In genomic region chr2:92253777-92254176, GRCm38 (mm10) we compare ENCODE assay signal across 21 mouse cellular contexts.
DNase-seq lines count a peak whose midpoint lies in the region; ATAC-seq lines count a peak whose summit lies in the region.
"Had no signal": no experiment of that assay in that cellular context is flagged by ENCODE, and none has a peak within 500 bp of the region (broad histone marks: within the 10 kb centered on the region; RNA-seq: fewer than 3 reads in every experiment).

No protein-coding gene starts in this region.

- peaks cover 1% of the 10 kb centered on the region; the same call in 1 of the 2 replicates for H3K36me3 ChIP-seq in splenic B cell, adult 2 months (ENCODE audit: control insufficient read depth, insufficient read depth, low read length, poor library complexity, severe bottlenecking)
- H3K36me3 ChIP-seq: hindbrain, embryonic 15.5 days; liver, embryonic 13.5 days had no signal

- peak; percentile 93 to 94 for ATAC-seq in hematopoietic stem cell, adult 5-6 weeks (replicated peaks in 1 of 2; ENCODE audit: insufficient read depth in 1 of 2, low FRiP score in 2 of 2, low TSS enrichment in 1 of 2, low read depth in 1 of 2, poor library complexity in 2 of 2, severe bottlenecking in 2 of 2)
- ATAC-seq: intestine, embryonic 16.5 days; midbrain, embryonic 13.5 days had no signal

- peak; percentile 10 for DNase-seq in thymus, postnatal 14 days
- no peak for DNase-seq in thymus, postnatal 36 days
- peak; percentile 89 for DNase-seq in MEL-GATA-1-ER (ENCODE audit: extremely low read depth, low read depth)
- DNase-seq in splenic B cell, adult 2 months (ENCODE audit: low read depth, low spot score) = peak; percentile 82
- DNase-seq in urinary bladder, postnatal 4 days (ENCODE audit: low spot score in 2 of 2) = no peak
- no peak for DNase-seq in embryo, embryonic 11 days
- DNase-seq: adrenal gland, postnatal 14 days; cerebellum, adult 11-12 months; cerebellum, postnatal 14 days; heart, postnatal 36 days; liver, embryonic 13.5 days; lung, embryonic 14.5 days; retina, postnatal 1 day had no signal

- H3K27me3 ChIP-seq in splenic B cell, adult 2 months (ENCODE audit: control insufficient read depth, insufficient read depth, low read length, poor library complexity, severe bottlenecking) = no peaks in the 10 kb centered on the region
- H3K27me3 ChIP-seq: heart, embryonic 13.5 days; hindbrain, embryonic 15.5 days; kidney, embryonic 15.5 days; limb, embryonic 13.5 days; liver, embryonic 13.5 days; midbrain, embryonic 13.5 days; neural tube, embryonic 15.5 days had no signal

Comparison
In these comparisons a context has a peak if more than half of its experiments do, and no peak if none do; other contexts are left out.
1. DNase-seq: peak in thymus, postnatal 14 days (single experiment), MEL-GATA-1-ER (single experiment) and splenic B cell, adult 2 months (single experiment); none in thymus, postnatal 36 days (0 of 2), urinary bladder, postnatal 4 days (0 of 2) and embryo, embryonic 11 days (single experiment).